Comparison of ENCODE assay signal across 9 mouse cellular contexts in the genomic region with DNA sequence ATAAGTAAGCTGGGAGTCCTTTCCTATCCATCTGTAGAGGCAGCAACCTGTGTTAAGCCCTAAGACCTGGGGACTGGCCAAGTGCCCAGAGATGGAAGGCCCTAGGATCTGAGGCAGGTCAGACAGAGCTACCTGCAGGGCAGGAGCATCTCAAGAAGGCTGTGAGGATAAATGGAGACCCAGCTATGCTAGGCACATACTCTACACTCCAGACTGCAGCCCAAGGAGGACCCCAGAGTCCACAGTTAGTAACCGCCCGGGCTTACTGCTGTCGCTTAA. TPM values are rescaled to one million over a fixed set of nuclear protein-coding genes. Genes with fewer than 3 reads are reported as not detected.
A peak's percentile ranks its signal among the peaks of the same experiment; 100 is the strongest.
DNase-seq lines count a peak whose midpoint lies in the region; ATAC-seq and TF ChIP-seq lines count a peak whose summit lies in the region.
"Had no signal": no experiment of that assay in that cellular context is flagged by ENCODE, and none has a peak within 500 bp of the region (broad histone marks: within the 10 kb centered on the region; RNA-seq: fewer than 3 reads in every experiment).

No protein-coding gene starts in this region.

- TF ChIP-seq EP300 in heart, postnatal 0 days (IDR thresholded peaks at IDR 0.05; ENCODE audit: low read depth) = no peak

- H3K36me3 ChIP-seq in heart, postnatal 0 days (replicated peaks; ENCODE audit: control insufficient read depth, insufficient read depth, low read length) = peaks cover 74% of the 10 kb centered on the region
- H3K36me3 ChIP-seq in embryonic facial prominence, embryonic 14.5 days (ENCODE audit: control insufficient read depth, insufficient read depth, low read length) = peaks cover 92% of the 10 kb centered on the region
- peaks cover 67% of the 10 kb centered on the region for H3K36me3 ChIP-seq in hindbrain, embryonic 13.5 days
- peaks cover 86% of the 10 kb centered on the region for H3K36me3 ChIP-seq in midbrain, embryonic 12.5 days

- no peak overlapping the region for H3K4me2 ChIP-seq in heart, postnatal 0 days (ENCODE audit: low read depth, low read length)
- peak overlapping the region; percentile 38 for H3K4me2 ChIP-seq in embryonic facial prominence, embryonic 14.5 days (ENCODE audit: low read depth, low read length)
- H3K4me2 ChIP-seq in hindbrain, embryonic 13.5 days = peak overlapping the region; percentile 27
- peak overlapping the region; percentile 40 for H3K4me2 ChIP-seq in midbrain, embryonic 12.5 days (replicated peaks)

- no peak for ATAC-seq in heart, postnatal 0 days (ENCODE audit: insufficient read depth, low read depth)
- ATAC-seq in embryonic facial prominence, embryonic 14.5 days (ENCODE audit: low read depth) = no peak
- no peak for ATAC-seq in hindbrain, embryonic 13.5 days (ENCODE audit: low FRiP score)
- ATAC-seq in midbrain, embryonic 12.5 days (ENCODE audit: low FRiP score, low read depth) = no peak

- H3K9me3 ChIP-seq in heart, postnatal 0 days (replicated peaks; ENCODE audit: control insufficient read depth, low read length) = no peaks in the 10 kb centered on the region
- no peaks in the 10 kb centered on the region for H3K9me3 ChIP-seq in embryonic facial prominence, embryonic 14.5 days (ENCODE audit: control insufficient read depth, low read length)
- H3K9me3 ChIP-seq in hindbrain, embryonic 13.5 days = no peaks in the 10 kb centered on the region
- no peaks in the 10 kb centered on the region for H3K9me3 ChIP-seq in midbrain, embryonic 12.5 days

- no peak for TF ChIP-seq CTCF in heart, postnatal 0 days (IDR thresholded peaks at IDR 0.05; ENCODE audit: low read depth)

- intact Hi-C loops in heart, postnatal 25 days (cut with DNase I) = no loop called here
- intact Hi-C loops in left cerebral cortex, postnatal 10 days (cut with DNase I) = no loop called here

- H3K4me1 ChIP-seq in heart, postnatal 0 days (ENCODE audit: control insufficient read depth, insufficient read depth) = peaks cover 30% of the 10 kb centered on the region
- peaks cover 48% of the 10 kb centered on the region for H3K4me1 ChIP-seq in embryonic facial prominence, embryonic 14.5 days (ENCODE audit: control insufficient read depth, insufficient read depth, low read length)
- H3K4me1 ChIP-seq in hindbrain, embryonic 13.5 days (replicated peaks) = peaks cover 77% of the 10 kb centered on the region
- peaks cover 64% of the 10 kb centered on the region for H3K4me1 ChIP-seq in midbrain, embryonic 12.5 days

- DNase-seq in heart, postnatal 0 days (ENCODE audit: low spot score) = no peak
- no peak for DNase-seq in heart, postnatal 25 days (ENCODE audit: low spot score)
- no peak for DNase-seq in embryonic facial prominence, embryonic 14.5 days (ENCODE audit: low spot score)
- no peak for DNase-seq in B cell, adult 2 months
- DNase-seq in gastrocnemius, adult 8-10 months (ENCODE audit: low spot score in 2 of 2) = no peak
- no peak for DNase-seq in left cerebral cortex, postnatal 10 days (ENCODE audit: extremely low spot score in 1 of 2, low spot score in 2 of 2)

- peak overlapping the region; percentile 25; the same call in 1 of the 2 replicates for H3K9ac ChIP-seq in heart, postnatal 0 days (replicated peaks; ENCODE audit: low read depth, low read length)
- peak overlapping the region; percentile 28; the same call in 1 of the 2 replicates for H3K9ac ChIP-seq in embryonic facial prominence, embryonic 14.5 days (ENCODE audit: low read depth, low read length)
- peak overlapping the region; percentile 59 for H3K9ac ChIP-seq in hindbrain, embryonic 13.5 days
- peak overlapping the region; percentile 46; the same call in 1 of the 2 replicates for H3K9ac ChIP-seq in midbrain, embryonic 12.5 days (replicated peaks)
- H3K9ac ChIP-seq: liver, embryonic 14.5 days had no signal

- 33% methylated on average over 3 of the region's 3 CpGs for WGBS in heart, postnatal 0 days
- 68% methylated on average over 3 of the region's 3 CpGs for WGBS in embryonic facial prominence, embryonic 14.5 days
- 71% methylated on average over 3 of the region's 3 CpGs for WGBS in hindbrain, embryonic 13.5 days
- WGBS in midbrain, embryonic 12.5 days = 70% methylated on average over 3 of the region's 3 CpGs

- no peaks in the 10 kb centered on the region for H3K27me3 ChIP-seq in heart, postnatal 0 days (ENCODE audit: control insufficient read depth, insufficient read depth, low read length)
- no peaks in the 10 kb centered on the region for H3K27me3 ChIP-seq in embryonic facial prominence, embryonic 14.5 days (replicated peaks; ENCODE audit: control insufficient read depth, insufficient read depth, low read length)
- H3K27me3 ChIP-seq in hindbrain, embryonic 13.5 days = no peaks in the 10 kb centered on the region
- H3K27me3 ChIP-seq in midbrain, embryonic 12.5 days = no peaks in the 10 kb centered on the region

- no peak overlapping the region for H3K4me3 ChIP-seq in heart, postnatal 0 days (ENCODE audit: low read depth, low read length)
- no peak overlapping the region for H3K4me3 ChIP-seq in embryonic facial prominence, embryonic 14.5 days (ENCODE audit: low read depth, low read length)
- no peak overlapping the region for H3K4me3 ChIP-seq in hindbrain, embryonic 13.5 days
- no peak overlapping the region for H3K4me3 ChIP-seq in midbrain, embryonic 12.5 days

- peak overlapping the region; percentile 62 for H3K27ac ChIP-seq in heart, postnatal 0 days (ENCODE audit: low read depth)
- peak overlapping the region; percentile 87 for H3K27ac ChIP-seq in embryonic facial prominence, embryonic 14.5 days (replicated peaks; ENCODE audit: low read depth, low read length)
- H3K27ac ChIP-seq in hindbrain, embryonic 13.5 days = peak overlapping the region; percentile 95
- H3K27ac ChIP-seq in midbrain, embryonic 12.5 days (replicated peaks) = peak overlapping the region; percentile 96
- H3K27ac ChIP-seq: liver, embryonic 14.5 days had no signal

RNA-seq across cellular contexts. Expression of gene Akt1, which starts 13.4 kb away (rescaled TPM):
- total RNA-seq in heart, postnatal 0 days (2014; rRNA removed; ENCODE audit: low replicate concordance) = 206 and 234 TPM in 2 replicates
- 60.6 and 70.9 TPM in 2 replicates for polyA plus RNA-seq in heart, postnatal 0 days (2015; fragmentation: Nextera tagmentation; extraction: Ambion mirVana)
- total RNA-seq in heart, postnatal 25 days (2021) = 100 to 1,000 TPM; 206 to 215 TPM
- polyA plus RNA-seq in embryonic facial prominence, embryonic 14.5 days (2014; fragmentation: Nextera tagmentation; extraction: Ambion mirVana) = 76.4 and 84.0 TPM in 2 replicates
- polyA plus RNA-seq in hindbrain, embryonic 13.5 days (2015; fragmentation: Nextera tagmentation; extraction: Ambion mirVana) = 60.8 and 64.5 TPM in 2 replicates
- 74.7 and 80.0 TPM in 2 replicates for polyA plus RNA-seq in midbrain, embryonic 12.5 days (2016; fragmentation: Nextera tagmentation; extraction: Ambion mirVana)
- total RNA-seq in gastrocnemius, adult 8-10 months (2022) = 10 to 100 TPM; 41.6 to 42.5 (median 42.0) TPM
- 100 to 1,000 TPM; 166 to 169 TPM for total RNA-seq in left cerebral cortex, postnatal 10 days (2021)

RNA-seq across cellular contexts. Expression of gene Siva1, which starts 16.8 kb away (rescaled TPM):
- total RNA-seq in heart, postnatal 0 days (2014; rRNA removed; ENCODE audit: low replicate concordance) = 92.0 and 107 TPM in 2 replicates
- 62.2 and 71.1 TPM in 2 replicates for polyA plus RNA-seq in heart, postnatal 0 days (2015; fragmentation: Nextera tagmentation; extraction: Ambion mirVana)
- total RNA-seq in heart, postnatal 25 days (2021) = 10 to 100 TPM; 29.5 to 35.7 TPM
- 211 and 239 TPM in 2 replicates for polyA plus RNA-seq in embryonic facial prominence, embryonic 14.5 days (2014; fragmentation: Nextera tagmentation; extraction: Ambion mirVana)
- 62.6 and 63.8 TPM in 2 replicates for polyA plus RNA-seq in hindbrain, embryonic 13.5 days (2015; fragmentation: Nextera tagmentation; extraction: Ambion mirVana)
- 133 and 150 TPM in 2 replicates for polyA plus RNA-seq in midbrain, embryonic 12.5 days (2016; fragmentation: Nextera tagmentation; extraction: Ambion mirVana)
- total RNA-seq in gastrocnemius, adult 8-10 months (2022) = 10 to 100 TPM; 22.2 to 26.3 (median 24.3) TPM
- 10 to 100 TPM; 14.3 to 15.5 TPM for total RNA-seq in left cerebral cortex, postnatal 10 days (2021)

RNA-seq across cellular contexts. Expression of gene Zbtb42, which starts 17.4 kb away (rescaled TPM):
- 3.2 and 18.3 TPM in 2 replicates for total RNA-seq in heart, postnatal 0 days (2014; rRNA removed; ENCODE audit: low replicate concordance)
- 4.6 TPM in 2 replicates for polyA plus RNA-seq in heart, postnatal 0 days (2015; fragmentation: Nextera tagmentation; extraction: Ambion mirVana)
- total RNA-seq in heart, postnatal 25 days (2021) = 1 to 10 TPM; 6.4 to 6.7 TPM
- 3.7 and 3.8 TPM in 2 replicates for polyA plus RNA-seq in embryonic facial prominence, embryonic 14.5 days (2014; fragmentation: Nextera tagmentation; extraction: Ambion mirVana)
- 3.6 and 4.6 TPM in 2 replicates for polyA plus RNA-seq in hindbrain, embryonic 13.5 days (2015; fragmentation: Nextera tagmentation; extraction: Ambion mirVana)
- polyA plus RNA-seq in midbrain, embryonic 12.5 days (2016; fragmentation: Nextera tagmentation; extraction: Ambion mirVana) = 5.2 and 7.3 TPM in 2 replicates
- total RNA-seq in gastrocnemius, adult 8-10 months (2022) = under 1 TPM; 0.48 to 0.90 (median 0.58) TPM
- total RNA-seq in left cerebral cortex, postnatal 10 days (2021) = under 1 TPM; 0.28 to 0.34 TPM

RNA-seq across cellular contexts. Expression of gene Adssl1, which starts 41.4 kb away (rescaled TPM):
- total RNA-seq in heart, postnatal 0 days (2014; rRNA removed; ENCODE audit: low replicate concordance) = 86.8 and 106 TPM in 2 replicates
- 159 and 176 TPM in 2 replicates for polyA plus RNA-seq in heart, postnatal 0 days (2015; fragmentation: Nextera tagmentation; extraction: Ambion mirVana)
- total RNA-seq in heart, postnatal 25 days (2021) = 100 to 1,000 TPM; 147 TPM
- polyA plus RNA-seq in embryonic facial prominence, embryonic 14.5 days (2014; fragmentation: Nextera tagmentation; extraction: Ambion mirVana) = 23.2 and 26.5 TPM in 2 replicates
- polyA plus RNA-seq in hindbrain, embryonic 13.5 days (2015; fragmentation: Nextera tagmentation; extraction: Ambion mirVana) = 3.1 and 3.2 TPM in 2 replicates
- polyA plus RNA-seq in midbrain, embryonic 12.5 days (2016; fragmentation: Nextera tagmentation; extraction: Ambion mirVana) = 1.5 and 1.9 TPM in 2 replicates
- total RNA-seq in gastrocnemius, adult 8-10 months (2022) = 1,000 to 10,000 TPM in 3 of 4 experiments, 100 to 1,000 TPM in 1; 952 to 1,087 (median 1,016) TPM
- total RNA-seq in left cerebral cortex, postnatal 10 days (2021) = 1 to 10 TPM; 2.8 to 3.9 TPM

RNA-seq across cellular contexts. Expression of gene Cep170b, which starts 59.0 kb away (rescaled TPM):
- total RNA-seq in heart, postnatal 0 days (2014; rRNA removed; ENCODE audit: low replicate concordance) = 10.1 and 17.6 TPM in 2 replicates
- 1.8 and 2.4 TPM in 2 replicates for polyA plus RNA-seq in heart, postnatal 0 days (2015; fragmentation: Nextera tagmentation; extraction: Ambion mirVana)
- 1 to 10 TPM; 7.7 to 9.8 TPM for total RNA-seq in heart, postnatal 25 days (2021)
- polyA plus RNA-seq in embryonic facial prominence, embryonic 14.5 days (2014; fragmentation: Nextera tagmentation; extraction: Ambion mirVana) = 13.3 and 14.4 TPM in 2 replicates
- 24.2 and 24.9 TPM in 2 replicates for polyA plus RNA-seq in hindbrain, embryonic 13.5 days (2015; fragmentation: Nextera tagmentation; extraction: Ambion mirVana)
- polyA plus RNA-seq in midbrain, embryonic 12.5 days (2016; fragmentation: Nextera tagmentation; extraction: Ambion mirVana) = 15.0 and 16.8 TPM in 2 replicates
- total RNA-seq in gastrocnemius, adult 8-10 months (2022) = 10 to 100 TPM in 3 of 4 experiments, 1 to 10 TPM in 1; 9.8 to 18.4 (median 12.5) TPM
- total RNA-seq in left cerebral cortex, postnatal 10 days (2021) = 100 to 1,000 TPM; 222 to 234 TPM
